Mouse (Mus musculus): ENCODE data around the gene Slc35f3. TPM values are rescaled to one million over a fixed set of nuclear protein-coding genes. Genes with fewer than 3 reads are reported as not detected.

Gene Slc35f3
- polyA plus RNA-seq, 1 experiment from 2014 or later = 0.18 TPM

GRCm38 (mm10) chr8:126291951-126292350, 6.4 kb upstream of the Slc35f3 start:
- WGBS = 87% methylated on average over 10 of the region's 10 CpGs
- no peaks in the 10 kb centered on the region for H3K9me3 ChIP-seq (replicated peaks)
- ATAC-seq = no peak
- no peak overlapping the region for H3K27ac ChIP-seq
- H3K4me2 ChIP-seq = no peak overlapping the region
- no peaks in the 10 kb centered on the region for H3K36me3 ChIP-seq (ENCODE audit: poor library complexity, severe bottlenecking)
- no peak overlapping the region for H3K4me3 ChIP-seq
- no peaks in the 10 kb centered on the region for H3K4me1 ChIP-seq
- H3K27me3 ChIP-seq = no peaks in the 10 kb centered on the region
- no peak overlapping the region for H3K9ac ChIP-seq

GRCm38 (mm10) chr8:126297284-126297845, 993 bp upstream of the Slc35f3 start:
- H3K9me3 ChIP-seq (replicated peaks) = no peaks in the 10 kb centered on the region
- H3K27me3 ChIP-seq = peaks cover 32% of the 10 kb centered on the region
- ATAC-seq = peak; percentile 38; the same call in 1 of the 2 replicates
- H3K36me3 ChIP-seq (ENCODE audit: poor library complexity, severe bottlenecking) = no peaks in the 10 kb centered on the region
- peaks cover 4% of the 10 kb centered on the region; the same call in 1 of the 2 replicates for H3K4me1 ChIP-seq
- WGBS = 54% methylated on average over 1 of the region's 1 CpGs
- no peak overlapping the region for H3K9ac ChIP-seq
- no peak overlapping the region for H3K4me2 ChIP-seq
- H3K27ac ChIP-seq = no peak overlapping the region
- no peak overlapping the region for H3K4me3 ChIP-seq

DNA sequence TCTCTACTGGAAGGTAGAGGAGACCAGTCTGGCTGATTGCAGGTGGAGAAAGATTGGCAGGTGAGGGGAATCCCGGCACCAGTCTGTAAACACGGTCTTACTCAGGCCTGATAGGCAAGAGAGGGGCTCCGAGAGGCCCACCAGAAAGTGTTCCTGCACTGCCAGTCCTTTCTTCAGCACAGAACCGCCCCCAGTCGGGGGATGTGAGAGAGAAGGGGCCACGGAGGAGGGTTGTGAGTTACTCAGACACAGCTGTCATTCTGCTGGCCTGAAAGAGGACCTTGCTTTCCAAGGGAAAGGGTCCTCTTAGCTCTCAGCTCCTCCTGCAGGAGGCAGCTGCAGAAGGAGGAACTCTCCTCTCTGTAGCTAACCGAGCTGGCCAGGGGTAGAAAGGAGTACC, 975 bp downstream of the Slc35f3 start:
- H3K4me3 ChIP-seq = no peak overlapping the region
- peak overlapping the region; percentile 97 for H3K4me2 ChIP-seq

GRCm38 (mm10) chr8:126300350-126300749, 2.0 kb downstream of the Slc35f3 start:
- Histone ChIP-seq H3K9ac (no peak overlapping the region), H3K4me1 (peaks cover 4% of the 10 kb centered on the region; the same call in 1 of the 2 replicates), H3K27ac (no peak overlapping the region), H3K9me3 (replicated peaks) (no peaks in the 10 kb centered on the region), H3K4me3 (no peak overlapping the region), H3K4me2 (no peak overlapping the region), H3K36me3 (ENCODE audit: poor library complexity, severe bottlenecking) (no peaks in the 10 kb centered on the region), H3K27me3 (peaks cover 32% of the 10 kb centered on the region)
- ATAC-seq = no peak
- WGBS = 90% methylated on average over 5 of the region's 5 CpGs

More for the DNA sequence above, 975 bp downstream of the Slc35f3 start:
- Histone ChIP-seq H3K4me1 (peaks cover 4% of the 10 kb centered on the region; the same call in 1 of the 2 replicates), H3K36me3 (ENCODE audit: poor library complexity, severe bottlenecking) (no peaks in the 10 kb centered on the region), H3K27ac (no peak overlapping the region), H3K27me3 (peaks cover 32% of the 10 kb centered on the region), H3K9ac (no peak overlapping the region), H3K9me3 (replicated peaks) (no peaks in the 10 kb centered on the region)
- no peak for ATAC-seq
- 18% methylated on average over 7 of the region's 7 CpGs for WGBS

- no peak for ATAC-seq
- 78% methylated on average over 6 of the region's 6 CpGs for WGBS
Observed at GRCm38 (mm10) chr8:126301580-126301979, 3.2 kb downstream of the Slc35f3 start.

GRCm38 (mm10) chr8:126307164-126307563, 8.8 kb downstream of the Slc35f3 start:
- 85% methylated on average over 9 of the region's 9 CpGs for WGBS
- no peak overlapping the region for H3K27ac ChIP-seq
- no peak overlapping the region for H3K4me3 ChIP-seq
- peaks cover 4% of the 10 kb centered on the region; the same call in 1 of the 2 replicates for H3K4me1 ChIP-seq
- H3K4me2 ChIP-seq = no peak overlapping the region
- H3K9me3 ChIP-seq (replicated peaks) = no peaks in the 10 kb centered on the region
- no peaks in the 10 kb centered on the region for H3K36me3 ChIP-seq (ENCODE audit: poor library complexity, severe bottlenecking)
- H3K27me3 ChIP-seq = no peaks in the 10 kb centered on the region
- no peak for ATAC-seq
- H3K9ac ChIP-seq = no peak overlapping the region

More at GRCm38 (mm10) chr8:126301580-126301979, 3.2 kb downstream of the Slc35f3 start:
- no peak overlapping the region for H3K4me2 ChIP-seq
- no peak overlapping the region for H3K27ac ChIP-seq
- peaks cover 32% of the 10 kb centered on the region for H3K27me3 ChIP-seq
- peaks cover 4% of the 10 kb centered on the region; the same call in 1 of the 2 replicates for H3K4me1 ChIP-seq
- no peaks in the 10 kb centered on the region for H3K9me3 ChIP-seq (replicated peaks)
- H3K9ac ChIP-seq = no peak overlapping the region
- no peak overlapping the region for H3K4me3 ChIP-seq
- no peaks in the 10 kb centered on the region for H3K36me3 ChIP-seq (ENCODE audit: poor library complexity, severe bottlenecking)

- Histone ChIP-seq H3K27ac (no peak overlapping the region), H3K27me3 (no peaks in the 10 kb centered on the region), H3K4me1 (peaks cover 4% of the 10 kb centered on the region; the same call in 1 of the 2 replicates), H3K4me2 (no peak overlapping the region), H3K9me3 (replicated peaks) (no peaks in the 10 kb centered on the region), H3K4me3 (no peak overlapping the region), H3K36me3 (ENCODE audit: poor library complexity, severe bottlenecking) (no peaks in the 10 kb centered on the region), H3K9ac (no peak overlapping the region)
- WGBS = 38% methylated on average over 1 of the region's 1 CpGs
- no peak for ATAC-seq
Observed at GRCm38 (mm10) chr8:126309015-126309414, 10.7 kb downstream of the Slc35f3 start.

DNA sequence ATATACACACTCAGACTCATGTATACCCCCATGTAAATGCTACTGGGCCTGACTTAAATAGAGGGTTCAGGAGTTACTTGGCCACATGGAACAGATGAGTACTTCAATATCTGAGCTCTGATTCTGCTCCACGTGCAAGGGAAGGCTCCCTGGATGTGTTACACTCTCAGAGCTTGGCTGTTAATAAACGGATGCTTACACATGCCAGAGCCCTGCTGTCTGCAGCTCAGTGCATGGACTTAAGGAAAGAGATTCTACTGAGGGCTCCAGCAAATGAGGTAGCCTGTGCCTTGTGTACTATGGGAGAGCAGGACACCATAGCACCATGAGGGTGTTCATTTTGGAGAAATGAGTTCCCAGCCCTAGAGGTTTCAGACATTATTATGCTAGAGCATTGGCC, 26.6 kb downstream of the Slc35f3 start:
- Histone ChIP-seq H3K27me3 (no peaks in the 10 kb centered on the region), H3K4me3 (no peak overlapping the region), H3K27ac (no peak overlapping the region), H3K4me2 (no peak overlapping the region), H3K9me3 (replicated peaks) (no peaks in the 10 kb centered on the region), H3K36me3 (ENCODE audit: poor library complexity, severe bottlenecking) (no peaks in the 10 kb centered on the region), H3K4me1 (no peaks in the 10 kb centered on the region), H3K9ac (no peak overlapping the region)
- no peak for ATAC-seq
- 74% methylated on average over 2 of the region's 2 CpGs for WGBS

DNA sequence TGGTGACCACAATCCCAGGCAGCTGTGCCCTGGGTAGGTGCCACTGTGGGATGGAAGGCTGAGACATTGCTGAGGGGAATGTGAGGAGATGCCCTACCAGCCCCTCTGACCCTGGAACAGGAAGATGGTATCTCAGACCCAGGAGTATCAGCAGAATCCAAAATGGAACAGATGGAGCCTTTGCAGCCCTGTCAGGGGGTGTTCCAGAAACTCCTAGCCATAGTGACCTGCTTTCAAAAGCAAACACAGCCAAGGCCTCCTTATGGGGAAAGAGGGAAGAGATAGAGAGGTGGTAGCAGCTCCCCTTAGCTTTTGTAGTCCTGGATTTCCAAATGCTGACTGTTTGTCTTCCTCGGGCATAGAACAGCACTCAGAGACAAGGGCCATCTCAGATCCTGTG, 27.8 kb downstream of the Slc35f3 start:
- Histone ChIP-seq H3K4me2 (no peak overlapping the region), H3K9ac (no peak overlapping the region), H3K9me3 (replicated peaks) (no peaks in the 10 kb centered on the region), H3K4me3 (no peak overlapping the region), H3K27ac (no peak overlapping the region), H3K27me3 (no peaks in the 10 kb centered on the region), H3K36me3 (ENCODE audit: poor library complexity, severe bottlenecking) (no peaks in the 10 kb centered on the region), H3K4me1 (no peaks in the 10 kb centered on the region)
- WGBS = 81% methylated on average over 1 of the region's 1 CpGs
- no peak for ATAC-seq

- Histone ChIP-seq H3K36me3 (ENCODE audit: poor library complexity, severe bottlenecking) (no peaks in the 10 kb centered on the region), H3K4me2 (no peak overlapping the region), H3K27me3 (no peaks in the 10 kb centered on the region), H3K9me3 (replicated peaks) (no peaks in the 10 kb centered on the region), H3K27ac (no peak overlapping the region), H3K4me3 (no peak overlapping the region), H3K9ac (no peak overlapping the region), H3K4me1 (no peaks in the 10 kb centered on the region)
- ATAC-seq = no peak
- 80% methylated on average over 8 of the region's 8 CpGs for WGBS
Observed at GRCm38 (mm10) chr8:126326731-126327130, 28.4 kb downstream of the Slc35f3 start.

DNA sequence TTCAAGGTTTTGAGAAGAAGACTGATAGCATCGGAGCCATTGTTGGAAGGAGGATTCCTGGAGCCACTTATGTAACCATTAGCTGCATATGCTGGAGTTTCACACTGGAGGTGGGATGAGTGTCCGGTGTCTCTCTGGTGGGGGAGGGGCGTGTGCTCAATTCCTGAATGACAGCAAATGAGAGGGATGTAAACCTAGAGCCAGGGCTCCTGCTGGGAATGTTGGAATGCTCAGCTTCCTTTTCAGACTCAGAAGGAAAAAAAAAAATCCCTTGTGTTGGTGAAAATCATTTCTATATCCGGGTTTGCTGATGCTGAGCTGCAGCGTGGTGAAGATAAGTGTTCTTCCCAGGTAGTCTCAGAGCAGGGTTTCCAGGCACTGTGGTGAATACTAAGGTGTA, 29.4 kb downstream of the Slc35f3 start:
- whole genome bisulfite sequencing = 78% methylated on average over 5 of the region's 5 CpGs

DNA sequence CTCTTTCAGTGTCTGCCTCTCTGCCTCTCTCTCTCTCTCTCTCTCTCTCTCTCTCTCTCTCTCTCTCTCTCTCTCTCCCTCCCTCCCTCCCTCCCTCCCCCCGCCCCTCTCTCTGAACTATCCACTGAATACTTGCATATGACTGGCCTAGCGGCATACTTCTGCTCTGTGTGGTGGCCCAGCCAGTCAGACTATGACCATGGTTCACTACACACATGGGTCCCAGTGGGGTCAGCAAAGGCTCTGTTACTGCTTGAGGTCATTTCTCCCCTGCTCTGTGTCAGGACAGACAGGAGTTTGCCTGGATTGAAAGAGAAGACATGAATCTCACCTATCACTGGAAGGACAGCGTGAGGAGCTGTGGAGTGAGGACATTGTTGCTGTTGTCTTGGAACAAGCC, 40.5 kb downstream of the Slc35f3 start:
- Histone ChIP-seq H3K27me3 (no peaks in the 10 kb centered on the region), H3K36me3 (ENCODE audit: poor library complexity, severe bottlenecking) (no peaks in the 10 kb centered on the region), H3K4me3 (no peak overlapping the region), H3K9ac (no peak overlapping the region), H3K27ac (no peak overlapping the region), H3K4me2 (no peak overlapping the region), H3K9me3 (replicated peaks) (no peaks in the 10 kb centered on the region), H3K4me1 (no peaks in the 10 kb centered on the region)
- WGBS = 86% methylated on average over 3 of the region's 3 CpGs
- ATAC-seq = no peak

More for the DNA sequence above, 29.4 kb downstream of the Slc35f3 start:
- H3K4me3 ChIP-seq = no peak overlapping the region
- H3K27me3 ChIP-seq = no peaks in the 10 kb centered on the region
- H3K4me2 ChIP-seq = no peak overlapping the region
- no peaks in the 10 kb centered on the region for H3K4me1 ChIP-seq
- H3K36me3 ChIP-seq (ENCODE audit: poor library complexity, severe bottlenecking) = no peaks in the 10 kb centered on the region
- H3K9ac ChIP-seq = no peak overlapping the region
- ATAC-seq = no peak
- H3K9me3 ChIP-seq (replicated peaks) = no peaks in the 10 kb centered on the region
- H3K27ac ChIP-seq = no peak overlapping the region

- ATAC-seq = no peak
- H3K9ac ChIP-seq = no peak overlapping the region
- no peaks in the 10 kb centered on the region for H3K4me1 ChIP-seq
- WGBS = 84% methylated on average over 3 of the region's 3 CpGs
- H3K36me3 ChIP-seq (ENCODE audit: poor library complexity, severe bottlenecking) = no peaks in the 10 kb centered on the region
- no peaks in the 10 kb centered on the region for H3K9me3 ChIP-seq (replicated peaks)
- H3K4me3 ChIP-seq = no peak overlapping the region
- H3K27me3 ChIP-seq = no peaks in the 10 kb centered on the region
- H3K27ac ChIP-seq = no peak overlapping the region
- no peak overlapping the region for H3K4me2 ChIP-seq
Observed at GRCm38 (mm10) chr8:126339357-126339756, 41.0 kb downstream of the Slc35f3 start.

Measured in forebrain, embryonic 13.5 days (tissue).